Mouse (Mus musculus) lung, postnatal 10 days (tissue): ENCODE results near the gene Lpin2.
A peak's percentile ranks its signal among the peaks of the same experiment; 100 is the strongest.

ENCODE experiments used
- DNase-seq: peaks from one replicate; pipeline ENCODE4 v3.0.0; 2021

Gene Lpin2

GRCm38 (mm10) chr17:71235229-71235958, 53.0 kb downstream of the Lpin2 start:
- DNase-seq, result no peak

GRCm38 (mm10) chr17:71238494-71238893, 56.1 kb downstream of the Lpin2 start:
- no peak for DNase-seq

- DNase-seq, result no peak
These were observed 58.5 kb downstream of the Lpin2 start for GRCm38 (mm10) chr17:71240811-71241210.

DNA sequence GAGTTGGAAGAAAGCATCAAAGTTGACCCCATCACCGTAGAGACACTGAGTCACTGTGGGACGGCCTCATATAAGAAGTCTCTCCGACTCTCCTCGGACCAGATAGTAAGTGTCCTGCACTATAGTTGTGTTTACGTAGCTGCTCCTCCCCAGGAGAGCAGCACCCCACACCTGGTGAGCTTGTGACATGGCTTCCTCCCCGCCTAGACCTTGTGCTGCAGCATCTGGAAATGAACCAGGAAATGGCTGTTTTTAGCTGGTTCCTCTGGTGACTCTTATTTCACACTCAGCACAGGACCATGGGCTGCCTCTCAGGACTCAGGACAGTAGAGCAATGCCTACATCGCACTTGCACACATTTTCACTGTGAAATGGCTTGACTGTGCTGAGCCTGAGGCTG, 60.3 kb downstream of the Lpin2 start:
- no peak for DNase-seq

DNA sequence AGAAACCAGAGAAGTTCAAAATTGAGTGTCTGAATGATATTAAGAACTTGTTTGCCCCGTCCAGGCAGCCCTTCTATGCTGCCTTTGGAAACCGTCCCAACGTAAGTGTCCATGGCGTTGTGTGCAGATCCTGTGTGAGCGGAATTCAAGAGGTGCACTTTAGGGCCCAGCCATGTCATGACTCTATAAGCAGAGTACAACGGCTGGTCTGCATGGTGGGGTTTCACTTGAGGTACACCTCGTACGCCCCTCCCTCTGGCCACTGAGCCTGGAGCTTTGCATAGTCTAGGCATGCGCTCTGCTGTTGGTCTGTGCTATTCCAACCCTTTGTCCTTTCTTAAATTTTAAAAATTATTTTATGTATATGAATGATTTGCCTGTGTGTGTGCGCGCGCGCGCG, 62.8 kb downstream of the Lpin2 start:
- no peak for DNase-seq

DNA sequence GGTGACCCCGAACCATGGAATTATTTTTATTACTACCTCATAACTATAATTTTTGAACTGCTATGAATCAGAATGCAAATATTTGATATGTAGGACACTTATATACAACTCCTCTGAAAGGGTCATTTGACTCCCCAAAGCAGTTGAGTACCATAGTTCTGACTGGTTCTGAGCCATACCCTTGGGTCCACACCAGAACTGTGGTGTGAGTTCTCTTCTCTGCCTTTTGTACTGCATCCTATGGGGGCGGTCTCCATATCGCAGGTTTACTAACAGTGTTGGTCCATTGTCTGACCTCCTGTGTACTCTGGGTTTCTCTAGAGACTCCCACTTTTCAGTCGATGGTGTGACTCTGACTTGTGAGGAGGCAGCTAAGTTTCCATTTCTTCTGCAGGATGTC, 63.7 kb downstream of the Lpin2 start:
- no peak for DNase-seq

DNA sequence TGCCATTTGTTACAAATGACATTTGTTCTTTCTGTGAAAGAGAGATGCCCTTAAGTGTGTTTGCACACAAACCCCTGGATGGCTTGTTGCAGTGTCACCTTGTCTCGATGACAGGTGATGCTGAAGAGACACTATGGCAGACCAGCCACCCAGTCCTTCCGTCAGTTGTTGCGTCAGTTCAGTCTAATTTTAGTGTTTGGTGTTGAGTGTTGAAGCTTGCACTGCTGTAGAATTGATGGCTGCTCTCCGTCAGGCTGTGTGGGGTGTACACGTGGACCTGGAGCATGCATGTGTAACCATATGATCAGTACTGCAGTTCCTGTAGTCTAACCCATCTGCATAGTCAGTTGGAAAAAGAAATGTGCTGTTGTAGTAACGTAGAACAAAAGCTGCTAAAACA, 66.6 kb downstream of the Lpin2 start:
- no peak for DNase-seq

GRCm38 (mm10) chr17:71250046-71250445, 67.7 kb downstream of the Lpin2 start:
- no peak for DNase-seq

DNA sequence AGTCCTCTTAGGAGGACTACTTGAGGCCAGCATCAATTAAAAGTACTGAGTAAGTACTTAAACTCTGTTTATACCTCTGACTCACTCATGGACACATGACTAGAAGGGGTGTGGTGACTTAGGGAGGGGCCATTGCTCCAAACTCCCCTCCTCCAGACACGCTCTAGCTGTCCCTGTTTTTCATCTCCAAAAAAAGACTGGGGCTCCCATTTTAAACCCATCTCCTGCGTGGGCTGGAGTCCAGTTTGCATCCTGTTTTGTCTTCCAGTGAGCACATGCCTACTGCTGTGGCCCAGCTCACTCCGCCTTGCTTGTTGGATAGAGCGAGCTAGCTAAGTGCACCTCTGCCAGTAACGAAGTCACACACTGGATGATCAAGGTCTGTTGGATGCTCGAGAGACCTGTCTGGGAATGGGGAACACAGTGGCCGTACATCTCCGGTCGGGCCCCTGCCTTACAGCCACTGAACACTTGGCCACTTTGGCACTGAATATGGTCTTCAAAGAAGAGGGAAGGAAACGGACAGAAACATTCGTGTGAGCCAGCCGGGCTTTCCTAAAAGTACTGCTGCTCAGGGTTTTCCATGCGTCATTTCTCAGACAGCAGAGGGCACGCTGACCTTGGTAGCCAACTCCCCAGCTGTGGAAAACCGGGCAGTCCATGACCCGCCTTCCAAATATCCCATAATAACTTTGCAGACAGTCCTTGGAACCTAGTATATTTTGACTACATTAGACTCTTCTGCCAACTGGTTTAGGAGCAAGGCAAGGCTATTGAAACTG, 68.7 kb downstream of the Lpin2 start:
- peak; percentile 37 for DNase-seq

- no peak for DNase-seq
These were observed 69.2 kb downstream of the Lpin2 start for GRCm38 (mm10) chr17:71251601-71252001.

GRCm38 (mm10) chr17:71252101-71252500, 69.7 kb downstream of the Lpin2 start:
- DNase-seq, result no peak

DNA sequence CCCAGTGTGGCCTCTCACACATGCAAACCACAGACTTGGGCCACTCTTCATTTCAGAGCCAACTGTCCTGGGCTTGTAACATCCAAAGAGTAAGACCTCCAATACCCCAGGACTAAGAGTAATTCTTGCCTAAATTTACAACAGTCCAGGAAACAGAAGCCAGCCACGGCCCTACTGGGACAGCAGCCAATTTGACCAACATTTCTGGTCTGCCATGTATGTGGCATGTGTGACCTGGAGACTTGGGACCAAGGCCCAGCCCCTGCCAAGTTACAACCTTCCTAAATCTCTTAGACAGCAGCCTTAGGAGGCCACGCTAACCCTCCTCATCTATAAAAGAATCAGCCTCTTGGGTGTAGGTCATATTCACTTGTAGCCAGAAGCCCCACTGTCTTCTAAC, 71.0 kb downstream of the Lpin2 start:
- no peak for DNase-seq

DNA sequence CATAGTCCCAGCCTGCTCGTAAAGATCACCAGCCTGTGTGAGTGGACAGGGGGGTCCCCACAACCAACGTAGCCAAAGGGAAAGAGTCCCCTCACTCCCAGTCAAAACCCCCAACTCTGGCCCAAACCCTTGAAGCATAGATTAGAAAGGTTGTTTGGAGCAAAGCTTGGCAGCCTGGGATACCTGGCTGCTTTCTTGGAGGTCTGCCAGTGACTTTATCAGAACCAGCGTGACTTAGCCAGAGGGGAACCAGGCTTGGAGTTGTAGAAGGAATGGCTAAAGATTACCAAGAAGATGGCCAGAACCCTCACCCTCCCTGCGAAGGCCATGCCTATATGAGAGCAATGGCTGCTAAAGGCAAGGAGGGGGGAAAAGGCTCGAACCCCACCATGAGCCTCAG, 71.7 kb downstream of the Lpin2 start:
- no peak for DNase-seq

DNA sequence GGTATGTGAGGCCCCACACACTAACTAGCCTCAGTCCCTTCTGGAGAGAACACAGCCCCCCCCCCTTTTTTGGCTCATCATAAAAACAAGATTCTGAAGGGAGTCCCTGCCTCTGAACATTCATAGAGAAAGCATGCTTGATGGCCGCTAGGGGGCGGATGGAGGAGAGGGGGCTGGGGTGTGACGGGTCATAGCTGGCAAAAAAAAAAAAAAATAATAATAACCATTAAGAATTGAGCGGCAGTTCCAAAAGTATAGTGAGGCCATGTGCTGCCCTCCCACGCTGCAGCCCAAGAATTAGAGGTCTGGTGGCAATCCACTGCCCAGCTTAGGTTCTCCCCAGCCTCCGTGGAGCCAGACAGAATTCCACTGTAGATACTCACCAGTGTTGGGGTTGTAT, 72.4 kb downstream of the Lpin2 start:
- peak; percentile 66 for DNase-seq

DNA sequence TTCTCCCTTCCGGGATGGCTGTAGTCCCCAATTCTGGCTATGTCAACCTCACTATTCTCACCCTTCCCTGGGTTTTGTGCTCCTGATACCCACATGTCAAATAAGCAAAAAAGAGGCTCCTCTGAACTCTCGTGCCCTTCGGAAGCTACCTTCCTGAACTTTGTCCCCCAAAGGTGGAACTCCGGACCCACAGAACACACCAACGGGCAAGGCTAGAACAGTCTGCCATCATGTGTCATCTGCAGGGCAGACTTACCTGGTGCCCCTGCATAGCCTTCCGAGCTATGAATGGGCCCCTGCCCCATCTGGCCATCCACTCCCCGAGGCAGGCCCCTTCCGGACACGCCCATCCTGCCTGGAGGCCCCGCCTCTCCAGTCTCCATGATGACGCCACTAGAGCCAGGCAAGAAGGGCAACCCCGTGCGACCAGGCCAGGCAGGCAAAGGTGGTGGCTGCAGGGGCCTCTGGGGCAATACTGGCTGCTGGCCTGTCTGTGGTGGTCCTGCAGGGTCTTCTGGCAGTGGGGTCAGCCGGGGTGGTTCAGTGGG, 73.8 kb downstream of the Lpin2 start:
- no peak for DNase-seq

DNA sequence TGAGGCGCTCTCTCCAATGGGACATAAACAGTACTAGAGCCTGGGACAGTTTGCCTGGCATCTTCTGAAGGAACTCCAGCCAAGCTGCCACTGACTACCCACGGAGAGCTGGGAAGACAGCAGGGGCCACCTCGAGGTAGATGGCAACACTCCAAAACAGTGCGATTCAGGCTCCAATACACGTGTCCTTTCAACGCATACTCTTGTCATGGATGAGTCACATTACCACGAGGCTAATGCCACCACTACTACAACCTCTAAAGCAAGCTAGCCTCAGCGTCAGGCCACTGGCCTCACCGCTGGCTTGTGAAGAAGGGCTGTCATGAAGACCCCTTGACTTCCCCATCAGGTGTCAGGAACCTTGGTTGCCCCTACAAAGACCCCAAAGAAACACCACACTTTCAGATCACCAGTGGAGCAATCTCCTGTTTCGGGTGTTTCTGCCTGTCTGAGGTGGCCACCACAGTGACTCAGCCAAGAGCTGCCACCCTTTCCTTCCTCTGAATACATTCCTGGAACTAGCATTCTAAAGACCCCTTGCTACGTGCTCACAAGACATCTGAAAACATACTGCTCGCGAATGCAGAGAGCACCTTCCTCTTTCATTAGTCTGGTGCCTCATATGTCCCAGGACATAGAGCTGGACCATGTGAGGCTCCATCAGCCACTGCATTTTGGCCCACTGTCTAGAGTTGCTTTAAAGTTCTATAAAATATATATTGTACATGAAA, 74.6 kb downstream of the Lpin2 start:
- DNase-seq, result no peak

DNA sequence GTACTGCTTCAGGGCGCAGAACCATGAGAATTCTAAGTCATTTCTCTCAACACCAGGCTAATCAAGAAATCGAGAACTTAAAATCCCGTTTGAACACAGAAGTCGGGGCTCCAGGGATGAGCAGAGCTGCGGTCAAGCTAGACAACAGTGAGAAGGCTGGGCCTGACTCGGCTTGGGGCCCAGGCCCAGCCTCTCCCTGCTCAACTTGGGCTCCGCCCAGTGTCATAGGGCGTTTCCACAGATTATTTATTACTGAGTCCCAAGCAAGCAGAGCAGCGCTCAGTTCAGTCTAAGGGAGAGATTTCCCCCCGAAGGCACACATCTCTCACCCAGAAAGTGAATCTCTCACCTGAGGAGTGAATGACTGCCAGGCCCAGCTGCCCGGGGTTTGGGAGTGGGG, 77.4 kb downstream of the Lpin2 start:
- peak; percentile 69 for DNase-seq

DNA sequence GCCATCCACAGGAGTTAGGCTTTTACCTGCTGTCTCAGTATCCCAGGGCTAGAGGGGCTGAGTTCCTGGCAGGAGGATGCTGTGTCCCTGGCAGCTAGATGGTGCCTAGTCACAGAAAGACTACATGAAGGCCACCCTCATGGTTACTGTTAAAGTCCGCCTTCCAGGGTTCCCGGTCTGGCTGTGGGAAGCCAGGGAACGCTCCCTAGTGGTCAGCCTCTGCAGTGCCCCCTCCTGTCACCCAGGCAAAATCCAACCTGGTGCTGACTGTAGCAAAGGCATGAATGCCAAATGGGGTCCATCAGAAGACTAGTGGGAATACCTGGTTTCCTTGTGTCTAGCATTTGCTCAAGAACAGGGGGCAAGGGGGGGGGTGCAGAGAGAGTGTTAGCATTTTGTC, 78.3 kb downstream of the Lpin2 start:
- DNase-seq, result no peak

DNA sequence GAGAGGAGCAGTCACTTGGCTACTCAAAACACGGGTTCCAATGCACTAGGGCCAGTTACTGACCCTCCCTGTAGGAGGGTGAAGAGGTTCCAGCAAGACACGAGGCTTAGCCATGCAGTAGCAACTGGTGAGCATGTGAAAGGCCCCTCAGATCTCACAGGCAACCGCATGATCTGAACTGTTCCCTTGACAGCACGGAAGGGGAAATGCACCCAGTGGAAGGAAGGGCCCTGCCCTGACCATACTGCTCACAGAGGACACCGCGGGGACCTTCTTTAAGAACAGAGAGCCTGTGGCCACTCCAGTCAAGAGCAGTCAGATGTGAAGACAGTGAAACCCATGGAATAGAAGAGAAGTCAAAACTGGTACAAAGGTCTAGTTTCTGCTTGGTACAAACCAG, 80.8 kb downstream of the Lpin2 start:
- no peak for DNase-seq

- no peak for DNase-seq
These were observed 82.4 kb downstream of the Lpin2 start for GRCm38 (mm10) chr17:71264739-71265138.

DNA sequence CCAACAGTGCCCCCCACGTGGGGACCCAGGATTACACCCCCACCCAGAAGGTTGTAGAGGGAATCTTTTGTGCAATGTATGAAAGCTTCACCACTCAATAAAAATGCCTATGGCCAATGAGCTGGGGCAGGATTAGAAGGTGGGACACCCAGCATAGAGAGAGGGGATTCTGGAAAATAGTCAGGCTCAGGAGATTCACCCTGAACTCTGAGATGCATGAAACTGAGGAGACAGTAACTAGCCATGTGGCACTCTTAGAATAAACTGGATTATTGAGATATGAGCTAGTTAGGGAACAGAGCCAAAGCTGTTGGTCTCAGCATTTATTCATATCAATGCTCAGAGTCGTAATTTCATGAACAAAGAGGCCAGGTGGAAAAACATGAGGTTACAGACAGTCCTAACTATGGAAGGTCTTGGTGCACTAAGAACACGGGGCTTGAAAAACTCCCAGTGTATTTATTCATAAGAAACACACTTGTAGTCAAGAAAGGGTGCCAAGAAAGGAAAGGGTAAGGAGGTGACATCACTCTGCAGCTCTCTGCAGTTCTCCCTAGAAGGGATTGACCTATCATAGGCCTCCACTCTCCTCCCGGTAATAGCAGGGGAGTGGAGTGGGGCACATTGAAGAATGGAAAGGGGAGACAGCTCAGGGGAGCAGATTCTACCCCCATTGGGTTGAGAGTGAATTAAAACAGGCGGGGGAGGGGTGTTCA, 83.1 kb downstream of the Lpin2 start:
- DNase-seq, result no peak

GRCm38 (mm10) chr17:71267374-71267773, 85.0 kb downstream of the Lpin2 start:
- no peak for DNase-seq

- no peak for DNase-seq
These were observed 85.8 kb downstream of the Lpin2 start for GRCm38 (mm10) chr17:71268152-71268551.
